Mouse (Mus musculus) adrenal gland, postnatal 4 days (tissue): ENCODE measurements around the gene Hist1h2bj. TPM values are rescaled to one million over a fixed set of nuclear protein-coding genes. Genes with fewer than 3 reads are reported as not detected.

Source experiments
- DNase-seq, 2 experiments: peaks; one replicate each; pipeline ENCODE4 v3.0.0; 2021 to 2022; ENCODE audit warnings: low spot score in 2 of 2, mixed read lengths in 2 of 2
- long read RNA-seq, 2 experiments: library from polyadenylated mRNA; stranded (forward); transcript quantifications; one replicate each; pipeline ENCODE4 v2.0.0; 2021
- total RNA-seq, 2 experiments: library from RNA; stranded (reverse); gene quantifications; 2 replicates each; pipeline ENCODE4 v1.2.3; 2021

Hist1h2bj gene
- 100 to 1,000 TPM; 290 to 321 TPM for total RNA-seq
- long read RNA-seq, experiment 1 = 0 reads
- long read RNA-seq, experiment 2, partial matches to known transcripts = 0 of 1 reads
- long read RNA-seq, experiment 2, other reads (novel, unspliced or antisense) = 1 of 1 reads

DNA sequence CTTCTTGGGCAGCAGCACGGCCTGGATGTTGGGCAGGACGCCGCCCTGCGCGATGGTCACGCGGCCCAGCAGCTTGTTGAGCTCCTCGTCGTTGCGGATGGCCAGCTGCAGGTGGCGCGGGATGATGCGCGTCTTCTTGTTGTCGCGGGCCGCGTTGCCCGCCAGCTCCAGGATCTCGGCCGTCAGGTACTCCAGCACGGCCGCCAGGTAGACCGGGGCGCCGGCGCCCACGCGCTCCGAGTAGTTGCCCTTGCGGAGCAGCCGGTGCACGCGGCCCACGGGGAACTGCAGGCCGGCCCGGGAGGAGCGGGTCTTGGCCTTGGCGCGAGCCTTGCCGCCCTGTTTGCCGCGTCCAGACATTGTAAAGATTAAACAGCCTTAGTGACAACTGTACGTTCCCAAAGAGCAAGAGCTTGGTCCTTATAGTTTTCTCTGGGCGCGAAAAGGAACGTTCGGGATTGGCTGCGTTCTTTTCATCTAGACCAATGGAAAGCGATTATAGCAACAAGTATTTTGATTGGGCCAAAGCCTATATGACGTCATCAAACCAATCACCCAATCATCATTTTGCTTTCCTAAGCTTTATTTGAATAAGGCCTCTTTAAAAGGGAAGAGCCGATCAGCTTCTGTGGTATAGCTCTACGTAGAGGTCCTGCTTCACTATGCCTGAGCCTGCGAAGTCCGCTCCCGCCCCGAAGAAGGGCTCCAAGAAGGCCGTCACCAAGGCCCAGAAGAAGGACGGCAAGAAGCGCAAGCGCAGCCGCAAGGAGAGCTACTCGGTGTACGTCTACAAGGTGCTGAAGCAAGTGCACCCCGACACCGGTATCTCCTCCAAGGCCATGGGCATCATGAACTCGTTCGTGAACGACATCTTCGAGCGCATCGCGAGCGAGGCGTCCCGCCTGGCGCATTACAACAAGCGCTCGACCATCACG is at the start of gene Hist1h2bj, which contains the start of gene Hist1h2ag:
Hist1h2bj (plus strand) TSS at position 647 of the 935 bp plus-strand sequence.
Hist1h2ag (minus strand) TSS at position 377 of the 935 bp plus-strand sequence.
- peak; percentile 53 to 73 for DNase-seq

DNA sequence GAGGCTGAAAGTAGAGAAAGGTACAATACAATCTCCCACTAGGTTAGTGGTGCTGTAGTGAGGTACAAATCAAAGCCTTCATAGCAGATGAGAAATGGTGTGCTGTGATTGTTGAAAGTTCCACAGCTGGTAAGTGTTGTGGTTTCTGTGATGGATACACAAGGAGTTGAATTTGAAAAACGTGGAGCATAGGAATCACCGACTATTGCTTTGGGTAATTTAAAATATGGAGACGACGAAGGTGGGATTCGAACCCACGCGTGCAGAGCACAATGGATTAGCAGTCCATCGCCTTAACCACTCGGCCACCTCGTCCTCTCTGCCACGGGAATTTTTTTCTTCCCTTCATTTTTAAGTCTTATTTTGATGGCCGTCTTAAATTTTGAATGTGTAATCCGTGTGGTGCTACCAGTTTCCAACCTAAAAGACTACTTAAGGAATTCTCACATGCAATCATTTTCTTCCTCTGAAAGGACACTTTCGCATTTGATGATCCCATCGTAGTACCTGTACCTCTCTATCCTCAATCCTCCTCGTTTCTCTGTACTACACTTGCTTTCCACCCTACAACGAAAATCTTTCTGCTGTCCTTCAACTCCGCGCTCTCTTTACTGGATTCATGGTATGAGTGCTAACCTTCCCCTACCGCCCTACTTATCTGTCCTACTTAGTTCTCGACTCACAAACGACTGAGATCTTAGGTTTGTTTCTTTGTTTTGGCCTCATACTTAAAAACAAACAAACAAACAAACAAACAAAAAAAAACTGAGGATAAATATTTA is 48.9 kb upstream of the Hist1h2bj start:
- no peak for DNase-seq

DNA sequence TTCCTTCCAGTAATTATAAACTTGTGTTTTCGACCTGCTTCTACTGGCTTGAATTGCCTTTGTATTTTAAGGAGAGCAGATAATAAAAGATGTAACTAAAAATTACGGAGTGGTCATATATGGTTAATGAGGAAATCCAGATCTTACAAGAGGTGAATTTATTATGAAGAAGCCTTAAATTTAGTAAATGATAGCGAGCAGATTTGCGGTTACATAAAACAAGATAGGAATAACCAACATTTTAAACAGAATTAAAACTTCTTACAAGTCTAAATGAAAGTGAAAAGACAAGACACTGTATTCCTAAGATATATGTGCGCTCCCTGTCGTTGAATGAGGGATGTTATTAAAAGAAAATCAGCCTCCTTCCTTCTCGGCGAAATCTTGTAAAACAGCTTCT is 48.1 kb upstream of the Hist1h2bj start:
- DNase-seq = no peak

DNA sequence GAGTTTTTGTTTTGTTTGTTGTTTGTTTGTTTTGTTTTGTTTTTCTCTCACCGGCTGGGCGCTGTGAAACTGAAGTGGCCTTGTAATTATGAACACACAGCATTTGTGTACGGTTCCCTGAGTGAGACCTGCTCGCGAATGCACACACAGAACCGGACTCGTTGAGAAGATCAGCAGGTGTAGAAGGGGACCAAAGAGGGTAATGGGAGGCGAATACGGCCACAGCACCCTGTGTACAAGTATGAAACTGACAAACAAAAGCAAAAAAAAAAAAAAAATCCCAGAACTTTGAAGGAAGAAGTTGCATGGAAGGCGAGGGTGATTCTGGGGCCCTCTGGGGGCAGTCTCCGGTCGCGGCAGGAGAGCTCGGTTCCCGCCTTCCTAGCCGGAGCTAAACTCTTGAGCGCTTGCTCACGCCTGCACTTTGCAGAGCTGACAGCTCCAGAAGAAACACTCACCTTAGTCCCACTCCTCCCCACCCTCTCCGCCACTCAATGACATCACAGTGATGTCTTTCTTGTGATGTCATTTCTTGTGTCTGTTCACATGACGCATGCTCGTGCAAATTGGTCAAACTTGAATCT is 47.6 kb upstream of the Hist1h2bj start:
- no peak for DNase-seq

DNA sequence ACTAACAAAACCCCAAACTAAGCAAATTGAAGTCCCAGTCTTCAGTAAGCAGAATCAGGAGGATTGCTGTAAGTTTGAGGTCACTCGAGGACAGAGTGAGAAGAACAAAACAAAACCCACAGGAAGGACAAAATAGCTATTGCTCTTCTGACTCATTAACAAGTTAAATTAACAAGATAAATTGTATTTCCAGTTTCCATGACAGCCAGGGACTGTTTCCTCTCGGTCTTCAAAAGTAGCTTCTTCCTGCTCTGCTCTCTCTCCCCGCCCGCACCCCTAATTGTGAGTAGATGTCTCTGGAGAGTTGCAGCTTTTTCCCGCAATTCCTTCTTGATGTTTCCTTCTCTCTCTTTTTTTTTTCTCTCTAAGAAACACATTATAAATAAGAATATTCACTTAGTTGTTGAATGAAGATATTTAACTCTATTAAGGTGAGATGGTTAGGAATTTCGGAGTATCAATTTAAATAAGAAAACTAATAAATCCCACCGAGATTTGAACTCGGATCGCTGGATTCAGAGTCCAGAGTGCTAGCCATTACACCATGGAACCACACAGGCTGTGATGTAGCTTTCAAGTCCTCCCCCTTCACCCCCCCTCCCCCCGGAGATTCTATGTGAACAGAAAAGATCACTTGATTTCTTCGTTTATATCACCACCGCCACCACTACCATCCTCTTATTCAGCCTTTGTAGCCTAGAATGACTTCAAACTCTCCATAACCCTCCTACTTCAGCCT is 46.7 kb upstream of the Hist1h2bj start:
- DNase-seq = no peak

DNA sequence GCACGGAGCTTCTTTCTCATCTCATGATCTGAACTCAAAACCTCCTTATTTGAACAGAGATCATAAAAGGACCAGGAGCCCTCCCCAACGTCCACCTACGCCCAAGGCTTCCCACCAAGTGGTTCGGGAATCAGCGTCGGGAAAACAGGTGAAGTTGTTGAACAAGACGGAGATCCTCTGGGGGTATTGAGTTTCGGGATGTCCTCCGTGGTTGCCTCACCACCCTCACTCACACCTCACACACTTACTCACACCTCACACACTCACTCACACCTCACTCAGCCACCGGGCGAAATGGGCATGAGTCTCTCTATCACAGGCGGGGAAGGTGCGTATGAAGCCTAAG is 46.2 kb upstream of the Hist1h2bj start:
- no peak for DNase-seq

DNA sequence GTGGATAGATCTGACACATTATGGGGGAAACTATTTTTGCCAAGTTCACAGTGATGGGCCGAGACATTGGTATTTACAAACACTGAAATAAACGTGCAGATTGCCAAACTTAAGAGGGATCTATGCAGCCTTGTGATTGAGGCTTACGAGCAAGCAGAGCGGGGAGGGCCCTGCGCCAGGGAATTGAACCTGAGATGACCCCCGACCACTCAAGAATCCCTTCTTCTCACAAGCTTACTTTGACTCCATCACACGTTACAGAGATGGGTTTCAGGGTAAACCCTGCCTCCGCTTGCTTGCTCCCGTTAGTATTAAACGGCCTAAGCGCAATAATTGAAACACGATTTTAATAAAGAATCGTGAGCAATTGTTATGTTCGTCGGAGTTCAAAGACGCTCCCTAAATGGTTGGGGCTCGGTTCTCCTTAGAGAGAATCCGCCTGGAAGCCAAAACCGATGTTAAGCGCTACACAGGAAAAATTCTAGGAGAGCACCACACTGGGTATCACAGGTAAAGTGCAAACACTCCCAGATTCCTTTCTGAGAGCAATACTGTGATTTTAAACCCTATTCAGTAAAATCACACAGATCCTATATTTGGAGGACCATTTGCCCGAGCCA is 45.7 kb upstream of the Hist1h2bj start:
- DNase-seq = no peak

DNA sequence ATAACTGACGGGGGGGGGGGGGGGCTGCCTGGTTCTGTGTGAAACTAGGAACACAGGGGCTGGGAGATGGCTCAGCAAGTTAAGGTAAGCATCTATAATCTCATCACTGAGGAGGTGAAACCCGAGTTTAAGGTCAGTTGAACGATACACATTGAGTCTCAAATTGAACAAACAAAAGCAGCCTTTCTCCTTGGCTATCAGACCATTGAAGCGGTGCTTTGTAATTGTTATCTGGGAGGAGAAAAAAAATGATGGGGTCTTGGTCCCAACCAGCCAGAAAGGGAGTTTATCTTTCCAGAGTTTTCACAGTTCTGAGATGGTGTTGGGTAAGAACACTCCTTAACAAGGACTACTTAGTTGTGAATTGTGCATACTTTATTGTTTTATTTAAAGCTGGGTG is 45.2 kb upstream of the Hist1h2bj start:
- no peak for DNase-seq

DNA sequence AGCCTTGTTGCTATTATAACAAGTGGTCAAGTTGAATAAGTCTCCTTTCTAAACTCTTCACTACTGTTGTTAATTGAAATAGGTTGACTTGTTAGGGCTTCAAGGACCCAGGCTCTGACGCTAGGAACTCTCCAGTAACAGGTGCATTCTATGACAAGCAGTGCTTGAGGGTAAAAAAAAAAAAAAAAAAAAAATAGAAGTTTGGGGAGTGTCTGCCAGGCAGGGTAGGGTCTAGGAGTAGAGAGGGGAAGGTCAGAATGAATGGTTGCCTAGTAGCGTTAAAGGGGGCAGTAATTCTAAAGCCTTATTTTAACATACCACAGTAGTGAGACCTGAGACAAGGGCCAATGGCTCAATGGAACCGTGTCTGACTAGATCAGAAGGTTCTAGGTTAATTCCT is 44.6 kb upstream of the Hist1h2bj start:
- DNase-seq = no peak

DNA sequence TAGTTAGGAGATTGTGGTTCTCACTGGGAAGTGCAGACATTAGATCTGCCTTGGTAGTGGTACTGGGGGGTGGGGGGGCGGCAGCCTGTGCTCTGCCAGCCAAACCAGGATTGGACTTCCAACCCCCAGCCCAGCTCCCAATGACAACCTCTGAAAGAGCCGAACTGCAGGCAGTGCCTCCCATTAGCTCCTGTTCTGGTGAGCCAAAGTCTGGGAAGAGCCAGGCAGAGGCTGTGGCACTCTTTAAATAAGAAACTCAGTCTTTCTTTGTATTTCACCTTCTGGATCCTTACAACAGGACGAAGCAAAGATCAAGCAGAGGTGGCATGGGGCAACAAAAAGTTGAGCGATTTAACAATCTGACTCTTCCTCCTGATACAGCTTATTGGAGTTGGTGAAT is 43.9 kb upstream of the Hist1h2bj start:
- DNase-seq = no peak

DNA sequence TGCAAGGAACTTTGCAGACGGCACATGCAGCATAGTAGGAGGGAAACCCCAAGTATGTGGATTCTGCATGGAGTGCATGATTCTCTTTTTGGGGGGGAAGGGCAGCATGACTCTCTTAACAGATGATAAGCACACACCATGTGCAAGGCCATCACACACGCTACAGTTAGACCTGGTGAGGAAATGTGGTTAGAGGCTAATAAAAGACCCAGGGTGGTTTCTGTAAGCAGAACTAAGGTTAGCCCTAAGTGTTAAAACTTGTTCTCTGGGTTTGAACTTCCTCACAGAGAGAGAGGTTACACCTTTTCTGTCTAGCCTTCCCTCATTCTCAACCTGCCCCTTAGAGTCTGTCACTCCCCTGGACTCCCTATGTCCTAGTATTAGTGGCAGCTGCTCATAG is 41.7 kb upstream of the Hist1h2bj start:
- no peak for DNase-seq

DNA sequence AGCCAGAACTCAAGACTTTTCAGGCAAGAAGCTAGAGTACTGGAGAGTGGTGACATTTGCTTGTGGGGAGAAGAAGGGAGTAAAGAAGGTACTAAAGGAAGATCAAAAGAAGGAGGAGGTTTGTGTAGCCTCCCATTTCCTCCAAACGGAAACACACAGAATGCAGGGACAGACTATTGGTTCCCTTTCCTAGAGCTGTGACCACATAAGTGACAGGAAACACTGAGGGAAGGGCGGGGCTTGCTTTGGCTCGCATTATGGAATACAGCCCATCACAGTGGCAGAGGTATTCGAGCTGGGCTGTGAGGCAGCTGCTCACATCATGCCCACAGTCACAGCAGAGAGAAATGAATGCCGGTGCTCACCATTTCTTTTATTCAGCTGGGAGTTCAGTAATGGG is 41.2 kb upstream of the Hist1h2bj start:
- no peak for DNase-seq

DNA sequence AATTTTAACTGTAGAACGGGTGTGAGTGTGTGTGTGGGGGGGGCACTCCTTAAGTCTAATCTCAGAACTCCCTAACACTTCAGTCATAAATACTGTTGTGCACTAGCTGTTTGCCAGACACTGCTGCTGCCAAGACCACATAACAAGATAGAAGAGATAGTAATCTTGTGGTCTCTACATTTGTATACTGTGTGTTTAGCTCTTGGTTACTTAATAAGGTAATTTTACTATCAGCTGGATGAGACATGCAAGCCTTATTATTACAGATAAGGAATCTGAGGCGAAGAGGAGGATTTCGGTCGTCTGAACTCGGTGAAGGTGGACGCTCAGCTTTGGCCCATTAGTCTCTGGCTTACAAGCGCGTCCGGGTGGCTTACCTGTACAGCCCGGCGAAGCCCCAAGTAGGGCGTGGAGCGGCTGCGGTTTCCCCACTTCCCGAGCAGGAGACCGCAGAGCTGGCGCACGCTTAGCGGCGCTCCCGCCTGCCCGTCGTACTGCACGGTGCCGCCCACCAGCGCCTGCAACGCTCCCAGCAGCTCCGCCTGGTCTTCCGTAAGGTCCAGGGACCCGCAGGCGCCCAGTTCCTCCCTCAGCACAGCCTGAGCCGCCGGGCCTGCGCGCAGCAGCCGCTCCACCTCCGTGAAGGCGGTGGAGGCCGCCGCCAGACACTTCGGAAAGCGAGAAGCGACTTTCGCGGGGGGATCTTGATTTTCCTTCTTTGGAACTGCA is 37.2 kb upstream of the Hist1h2bj start:
- DNase-seq = no peak

DNA sequence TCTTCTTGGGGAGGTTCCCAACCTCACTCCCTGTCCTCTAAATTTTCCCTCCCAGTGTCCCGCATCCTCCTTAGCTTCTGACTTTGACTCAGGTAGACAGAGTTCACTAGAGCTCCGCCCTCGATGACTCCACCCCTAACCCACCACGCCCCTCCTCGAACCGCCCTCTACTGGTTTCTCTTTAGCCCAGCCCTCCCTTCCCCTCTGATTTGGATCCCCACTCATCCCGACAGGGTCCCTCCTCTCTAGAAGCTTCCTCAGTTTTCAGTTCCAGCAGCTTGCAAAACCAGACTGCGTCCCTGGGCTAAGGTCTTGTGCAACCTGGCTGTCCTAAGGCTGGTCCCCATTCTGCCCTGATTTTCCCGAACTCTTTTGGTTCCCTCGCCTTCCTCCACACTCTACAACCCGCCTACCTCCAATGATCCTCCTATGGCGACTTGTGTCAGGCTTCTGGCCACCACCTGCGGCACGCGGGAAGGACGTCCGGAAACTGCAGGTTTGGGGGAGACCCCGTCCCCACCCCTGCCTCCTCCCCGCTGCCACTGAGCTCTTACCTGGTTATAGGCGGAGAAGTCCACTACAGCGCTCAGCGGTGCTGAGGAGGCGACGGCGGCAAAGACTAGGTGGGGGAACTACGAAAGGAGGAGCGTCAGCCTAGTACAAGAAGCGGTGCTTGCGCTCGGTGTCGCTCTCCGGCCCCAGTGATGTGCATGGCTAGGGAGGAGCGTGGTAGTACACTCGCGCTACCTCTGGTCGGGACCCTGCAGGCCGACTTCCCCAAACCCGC is 36.5 kb upstream of the Hist1h2bj start:
- DNase-seq = no peak

DNA sequence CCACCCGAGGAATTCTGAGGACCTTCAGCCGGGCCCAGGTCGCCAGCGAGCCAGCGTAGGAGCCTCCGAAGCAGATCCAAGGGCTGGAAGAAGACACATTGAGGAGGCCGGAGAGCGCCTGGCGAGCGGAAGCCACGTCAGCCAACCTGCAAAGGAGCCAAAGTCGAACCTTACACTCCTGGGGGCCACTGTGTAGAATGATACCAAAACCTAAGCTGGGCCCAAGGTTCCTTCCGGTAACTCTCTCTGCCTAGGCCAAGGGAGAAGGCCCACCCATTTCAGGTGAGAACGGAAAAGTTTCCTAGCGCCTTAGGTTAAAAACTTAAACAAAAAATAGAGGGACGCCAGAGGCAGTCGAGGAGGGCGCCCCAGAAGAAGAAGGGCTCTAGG is 35.9 kb upstream of the Hist1h2bj start:
- no peak for DNase-seq

DNA sequence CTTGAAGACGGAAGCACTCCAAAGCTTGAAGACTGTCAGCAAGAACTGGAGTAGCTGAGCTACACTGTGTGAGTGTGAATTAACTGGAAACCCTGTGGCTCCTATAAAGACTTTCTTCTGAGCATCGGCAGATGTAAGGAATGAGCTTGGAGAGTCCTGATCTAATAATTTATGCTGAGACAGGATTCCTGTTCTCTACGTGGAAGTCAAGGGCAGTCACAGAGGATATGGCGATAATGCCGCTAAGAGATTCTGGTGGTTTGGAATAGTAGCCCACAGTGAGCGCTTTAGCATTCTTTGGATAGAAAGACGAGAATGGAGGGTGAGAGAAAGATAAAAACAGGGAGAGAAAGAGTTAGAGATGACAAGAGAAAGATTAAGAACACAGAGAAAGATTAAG is 35.1 kb upstream of the Hist1h2bj start:
- DNase-seq = no peak

DNA sequence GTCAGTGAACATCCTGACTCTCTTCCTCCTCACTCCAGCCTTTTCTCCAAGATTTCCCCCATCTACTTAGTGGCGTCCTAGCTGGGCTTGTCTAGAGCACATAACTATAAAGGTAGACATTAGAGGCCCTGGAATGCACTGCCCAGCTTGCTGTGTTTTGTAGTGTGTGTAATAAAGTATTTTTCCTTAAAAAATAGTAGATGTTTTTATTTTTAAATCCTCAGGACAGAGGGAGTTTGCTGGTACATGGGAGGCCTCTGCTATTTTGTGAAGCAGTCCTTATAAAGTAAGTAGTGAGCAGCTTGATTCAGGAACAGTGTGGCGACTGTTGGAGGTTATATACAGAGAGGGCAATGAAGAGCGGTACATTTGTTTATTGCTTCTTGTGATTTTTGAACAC is 34.3 kb upstream of the Hist1h2bj start:
- DNase-seq = no peak

DNA sequence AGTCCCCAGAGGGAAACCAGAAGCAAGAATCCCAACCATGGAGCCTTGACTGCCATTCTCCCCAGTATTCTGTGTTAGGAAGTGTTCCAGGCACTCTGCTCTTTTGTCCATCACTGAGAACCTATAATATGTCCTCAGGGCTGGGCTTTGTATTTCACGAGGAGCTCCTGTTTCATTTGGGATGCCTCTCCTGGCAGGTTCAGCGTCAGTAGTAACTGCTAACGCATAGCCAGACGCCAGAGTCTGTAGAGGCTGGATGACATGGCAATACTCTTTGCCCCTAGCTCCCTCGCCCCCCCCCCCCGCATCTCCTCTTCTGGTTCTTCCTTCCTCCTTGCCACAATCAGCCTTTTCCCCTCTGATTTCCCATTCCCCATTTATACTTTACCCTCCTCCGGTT is 33.4 kb upstream of the Hist1h2bj start, which contains the start of gene Prss16:
Prss16 (minus strand) TSS at position 101 of the 400 bp plus-strand sequence.
- DNase-seq = no peak

DNA sequence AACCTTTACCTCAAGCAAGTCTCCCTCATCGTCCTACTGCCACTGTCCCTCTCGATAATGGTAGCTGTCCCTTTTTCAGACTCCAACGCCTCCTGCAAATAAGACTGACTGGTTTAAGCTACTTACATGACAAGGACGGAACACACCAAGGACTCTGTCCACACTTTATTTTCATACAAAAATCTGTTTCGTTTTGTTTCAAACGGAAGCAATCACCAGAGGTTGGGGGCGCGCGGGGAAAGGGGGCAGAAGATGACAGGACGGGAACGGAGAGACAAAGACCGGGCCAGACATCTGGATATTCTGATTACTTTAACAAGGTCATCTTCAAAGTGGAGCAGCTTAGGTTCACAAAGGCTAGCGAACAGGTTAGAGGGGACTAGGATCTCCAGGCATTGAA is 29.3 kb upstream of the Hist1h2bj start:
- DNase-seq = no peak
